Mouse (Mus musculus): Measurements from ENCODE around the gene Tsc22d3.

GRCm38 (mm10) chrX:140540500-140541114, 59.9 kb downstream of the Tsc22d3 start:
- no peak for TF ChIP-seq CTCF (IDR thresholded peaks at IDR 0.05; ENCODE audit: borderline replicate concordance, control insufficient read depth, extremely low read depth, insufficient read depth, low read length, poor library complexity)
- no peak for TF ChIP-seq POLR2A (IDR thresholded peaks at IDR 0.05; ENCODE audit: control insufficient read depth, extremely low read depth, insufficient read depth, low read length, poor library complexity)
